Mouse (Mus musculus): ENCODE data around the gene Lrrc34.
A peak's percentile ranks its signal among the peaks of the same experiment; 100 is the strongest.

Lrrc34 gene

DNA sequence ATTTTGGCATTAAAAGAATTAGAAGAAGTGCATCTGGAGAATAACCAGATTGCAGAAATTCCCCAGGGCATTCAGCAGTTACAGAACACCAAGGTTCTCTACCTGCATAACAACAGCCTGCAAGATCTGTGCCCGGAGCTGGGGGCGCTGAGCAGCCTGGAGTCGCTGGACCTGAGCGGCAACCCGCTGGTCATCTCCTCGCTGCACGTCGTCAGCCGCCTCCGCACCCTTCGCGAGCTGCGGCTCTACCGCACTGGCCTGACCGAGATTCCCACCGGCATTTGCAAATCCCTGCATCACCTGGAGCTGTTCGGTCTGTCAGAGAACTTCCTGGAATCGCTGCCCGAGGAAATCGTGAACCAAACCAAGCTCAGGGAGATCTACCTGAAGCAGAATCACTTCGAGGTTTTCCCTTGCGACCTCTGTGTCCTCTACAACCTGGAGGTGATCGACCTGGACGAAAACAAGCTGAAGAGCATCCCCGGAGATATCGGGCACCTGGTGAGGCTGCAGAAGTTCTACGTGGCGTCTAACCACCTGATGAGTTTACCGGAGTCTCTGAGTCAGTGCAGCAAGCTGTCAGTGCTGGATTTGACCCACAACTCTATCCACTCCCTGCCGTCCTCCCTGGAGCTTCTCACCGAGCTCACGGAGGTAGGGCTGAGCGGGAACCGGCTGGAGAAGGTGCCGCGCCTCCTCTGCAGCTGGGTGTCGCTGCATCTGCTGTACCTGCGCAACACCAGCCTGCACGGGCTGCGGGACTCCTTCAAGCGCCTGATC, 2.6 kb upstream of the Lrrc34 start:
- Histone ChIP-seq H3K27me3 (ENCODE audit: insufficient read depth, low read length) (no peaks in the 10 kb centered on the region), H3K9me3 (ENCODE audit: low read length) (no peaks in the 10 kb centered on the region), H3K36me3 (ENCODE audit: insufficient read depth, low read length) (peaks cover 8% of the 10 kb centered on the region), H3K4me3 (replicated peaks; ENCODE audit: low read length) (peak overlapping the region; percentile 80), H3K4me1 (replicated peaks; ENCODE audit: low read depth, low read length) (peaks cover 71% of the 10 kb centered on the region)
- TF ChIP-seq CTCF (conservative IDR thresholded peaks at IDR 0.05; ENCODE audit: low read length) (0 out of 2 replicates have a peak, but pooled peaks have one; percentile 3), POU5F1 (IDR thresholded peaks at IDR 0.05; ENCODE audit: borderline replicate concordance, low read length) (no peak)

GRCm38 (mm10) chr3:30648466-30648865, 797 bp upstream of the Lrrc34 start:
- Histone ChIP-seq H3K4me3 (replicated peaks; ENCODE audit: low read length) (peak overlapping the region; percentile 86), H3K9me3 (ENCODE audit: low read length) (no peaks in the 10 kb centered on the region), H3K27me3 (ENCODE audit: insufficient read depth, low read length) (no peaks in the 10 kb centered on the region), H3K36me3 (ENCODE audit: insufficient read depth, low read length) (peaks cover 20% of the 10 kb centered on the region), H3K4me1 (replicated peaks; ENCODE audit: low read depth, low read length) (peaks cover 81% of the 10 kb centered on the region)
- TF ChIP-seq CTCF (conservative IDR thresholded peaks at IDR 0.05; ENCODE audit: low read length) (no peak), POU5F1 (IDR thresholded peaks at IDR 0.05; ENCODE audit: borderline replicate concordance, low read length) (no peak), NANOG (IDR thresholded peaks at IDR 0.05; ENCODE audit: borderline replicate concordance, low read length) (no peak)

DNA sequence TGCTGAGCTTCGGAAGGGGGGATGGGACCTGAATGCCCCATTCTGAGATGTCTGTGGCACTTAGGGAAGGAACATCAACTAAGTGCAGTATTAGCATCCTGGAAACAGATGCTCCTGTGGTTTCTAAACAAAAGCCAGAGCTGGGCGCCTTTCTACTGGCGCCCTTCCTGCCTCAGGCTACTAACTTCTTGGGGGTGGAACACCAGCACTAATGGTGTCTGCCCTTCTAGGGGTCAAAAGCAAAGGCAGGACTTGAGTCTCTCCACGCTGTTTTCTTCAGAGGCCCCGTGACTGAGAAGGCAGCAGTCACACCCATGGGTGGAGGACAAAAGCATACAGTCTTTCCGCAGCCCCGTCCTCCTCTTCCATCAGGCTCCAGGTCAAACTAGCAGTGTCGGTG, 908 bp downstream of the Lrrc34 start:
- peaks cover 37% of the 10 kb centered on the region for H3K36me3 ChIP-seq (ENCODE audit: insufficient read depth, low read length)
- peak overlapping the region; percentile 86 for H3K4me3 ChIP-seq (replicated peaks; ENCODE audit: low read length)
- H3K9me3 ChIP-seq (ENCODE audit: low read length) = no peaks in the 10 kb centered on the region
- H3K4me1 ChIP-seq (replicated peaks; ENCODE audit: low read depth, low read length) = peaks cover 65% of the 10 kb centered on the region
- no peaks in the 10 kb centered on the region for H3K27me3 ChIP-seq (ENCODE audit: insufficient read depth, low read length)
- TF ChIP-seq NANOG (IDR thresholded peaks at IDR 0.05; ENCODE audit: borderline replicate concordance, low read length) (peak; percentile 91), CTCF (conservative IDR thresholded peaks at IDR 0.05; ENCODE audit: low read length) (no peak), POU5F1 (IDR thresholded peaks at IDR 0.05; ENCODE audit: borderline replicate concordance, low read length) (no peak)

- H3K9me3 ChIP-seq (ENCODE audit: low read length) = no peaks in the 10 kb centered on the region
- peaks cover 44% of the 10 kb centered on the region for H3K4me1 ChIP-seq (replicated peaks; ENCODE audit: low read depth, low read length)
- peaks cover 62% of the 10 kb centered on the region for H3K36me3 ChIP-seq (ENCODE audit: insufficient read depth, low read length)
- no peaks in the 10 kb centered on the region for H3K27me3 ChIP-seq (ENCODE audit: insufficient read depth, low read length)
- TF ChIP-seq CTCF (conservative IDR thresholded peaks at IDR 0.05; ENCODE audit: low read length) = no peak
- TF ChIP-seq POU5F1 (IDR thresholded peaks at IDR 0.05; ENCODE audit: borderline replicate concordance, low read length) = no peak
- TF ChIP-seq NANOG (IDR thresholded peaks at IDR 0.05; ENCODE audit: borderline replicate concordance, low read length) = no peak
- H3K4me3 ChIP-seq (replicated peaks; ENCODE audit: low read length) = peak within 1 kb of the TSS; percentile 86
These were observed 3.5 kb downstream of the Lrrc34 start, which contains the start of gene Lrriq4 for GRCm38 (mm10) chr3:30644207-30644606. TSS of gene Lrriq4 (plus strand) at chr3:30644507.

GRCm38 (mm10) chr3:30635629-30636028, 12.0 kb downstream of the Lrrc34 start:
- TF ChIP-seq CTCF (conservative IDR thresholded peaks at IDR 0.05; ENCODE audit: low read length) = peak; percentile 40; the same call in 1 of the 2 replicates
- TF ChIP-seq NANOG (IDR thresholded peaks at IDR 0.05; ENCODE audit: borderline replicate concordance, low read length) = no peak
- TF ChIP-seq POU5F1 (IDR thresholded peaks at IDR 0.05; ENCODE audit: borderline replicate concordance, low read length) = no peak
- H3K9me3 ChIP-seq (ENCODE audit: low read length) = peaks cover 5% of the 10 kb centered on the region; the same call in 1 of the 2 replicates
- no peaks in the 10 kb centered on the region for H3K27me3 ChIP-seq (ENCODE audit: insufficient read depth, low read length)
- peaks cover 4% of the 10 kb centered on the region; the same call in 1 of the 2 replicates for H3K4me1 ChIP-seq (replicated peaks; ENCODE audit: low read depth, low read length)
- no peak overlapping the region for H3K4me3 ChIP-seq (replicated peaks; ENCODE audit: low read length)
- peaks cover 85% of the 10 kb centered on the region for H3K36me3 ChIP-seq (ENCODE audit: insufficient read depth, low read length)

- H3K9me3 ChIP-seq (ENCODE audit: low read length) = peaks cover 5% of the 10 kb centered on the region; the same call in 1 of the 2 replicates
- no peak overlapping the region for H3K4me3 ChIP-seq (replicated peaks; ENCODE audit: low read length)
- no peaks in the 10 kb centered on the region for H3K4me1 ChIP-seq (replicated peaks; ENCODE audit: low read depth, low read length)
- H3K27me3 ChIP-seq (ENCODE audit: insufficient read depth, low read length) = no peaks in the 10 kb centered on the region
- peaks cover 86% of the 10 kb centered on the region for H3K36me3 ChIP-seq (ENCODE audit: insufficient read depth, low read length)
- TF ChIP-seq NANOG (IDR thresholded peaks at IDR 0.05; ENCODE audit: borderline replicate concordance, low read length) (no peak), CTCF (conservative IDR thresholded peaks at IDR 0.05; ENCODE audit: low read length) (peak; percentile 35)
These were observed 14.0 kb downstream of the Lrrc34 start for GRCm38 (mm10) chr3:30633681-30634080.

GRCm38 (mm10) chr3:30620132-30620531, 27.5 kb downstream of the Lrrc34 start:
- Histone ChIP-seq H3K36me3 (ENCODE audit: insufficient read depth, low read length) (peaks cover 74% of the 10 kb centered on the region), H3K4me3 (replicated peaks; ENCODE audit: low read length) (peak overlapping the region; percentile 5; the same call in 1 of the 2 replicates), H3K9me3 (ENCODE audit: low read length) (no peaks in the 10 kb centered on the region), H3K4me1 (replicated peaks; ENCODE audit: low read depth, low read length) (peaks cover 57% of the 10 kb centered on the region), H3K27me3 (ENCODE audit: insufficient read depth, low read length) (no peaks in the 10 kb centered on the region)
- TF ChIP-seq CTCF (conservative IDR thresholded peaks at IDR 0.05; ENCODE audit: low read length) (no peak), NANOG (IDR thresholded peaks at IDR 0.05; ENCODE audit: borderline replicate concordance, low read length) (no peak), POU5F1 (IDR thresholded peaks at IDR 0.05; ENCODE audit: borderline replicate concordance, low read length) (no peak)

- TF ChIP-seq NANOG (IDR thresholded peaks at IDR 0.05; ENCODE audit: borderline replicate concordance, low read length) (no peak), CTCF (conservative IDR thresholded peaks at IDR 0.05; ENCODE audit: low read length) (no peak), POU5F1 (IDR thresholded peaks at IDR 0.05; ENCODE audit: borderline replicate concordance, low read length) (no peak)
- no peaks in the 10 kb centered on the region for H3K27me3 ChIP-seq (ENCODE audit: insufficient read depth, low read length)
- H3K4me1 ChIP-seq (replicated peaks; ENCODE audit: low read depth, low read length) = peaks cover 52% of the 10 kb centered on the region
- H3K36me3 ChIP-seq (ENCODE audit: insufficient read depth, low read length) = peaks cover 87% of the 10 kb centered on the region
- H3K9me3 ChIP-seq (ENCODE audit: low read length) = no peaks in the 10 kb centered on the region
- no peak overlapping the region for H3K4me3 ChIP-seq (replicated peaks; ENCODE audit: low read length)
These were observed 36.7 kb downstream of the Lrrc34 start for GRCm38 (mm10) chr3:30610930-30611329.
